Mouse (Mus musculus): ENCODE measurements at regions not wholly inside any gene's neighbourhood (a gene's known extent, or its start where the extent isn't known, plus 50 kb on each side); places are given as distances from the start of the nearest gene placed in this dataset.
A peak's percentile ranks its signal among the peaks of the same experiment; 100 is the strongest.
"Not testable (repeated sequence)": the region's sequence is repeated elsewhere in the genome, so short reads cannot be mapped to it uniquely, and the experiment has no call there.

GRCm38 (mm10) chr6:70227166-70227565 lies 564.9 kb downstream of the Rpia start:
- 32% methylated on average over 4 of the region's 4 CpGs for WGBS
- TF ChIP-seq CTCF (IDR thresholded peaks at IDR 0.05; ENCODE audit: low read depth) = no peak
- no peak for ATAC-seq (ENCODE audit: insufficient read depth)

GRCm38 (mm10) chr6:70216632-70217031 lies 575.4 kb downstream of the Rpia start:
- not testable (repeated sequence) for H3K9ac ChIP-seq; H3K4me3 ChIP-seq (ENCODE audit: low read depth, low read length); H3K27me3 ChIP-seq (ENCODE audit: insufficient read depth, low read length); H3K4me1 ChIP-seq (ENCODE audit: insufficient read depth); H3K36me3 ChIP-seq (ENCODE audit: insufficient read depth); H3K4me2 ChIP-seq; H3K9me3 ChIP-seq (ENCODE audit: low read depth, low read length); H3K27ac ChIP-seq (ENCODE audit: low read depth)
- peak; percentile 46 for DNase-seq
- 27% methylated on average over 2 of the region's 2 CpGs for WGBS
- peak; percentile 93 for ATAC-seq (ENCODE audit: insufficient read depth)

More at GRCm38 (mm10) chr6:70227166-70227565, 564.9 kb downstream of the Rpia start:
- H3K4me1 ChIP-seq (ENCODE audit: insufficient read depth) = peaks cover 6% of the 10 kb centered on the region; the same call in 1 of the 2 replicates
- no peak overlapping the region for H3K27ac ChIP-seq (ENCODE audit: low read depth)
- DNase-seq = peak; percentile 72
- H3K4me3 ChIP-seq (ENCODE audit: low read depth, low read length) = no peak overlapping the region
- no peak overlapping the region for H3K4me2 ChIP-seq
- no peaks in the 10 kb centered on the region for H3K9me3 ChIP-seq (ENCODE audit: low read depth, low read length)
- no peak overlapping the region for H3K9ac ChIP-seq
- no peaks in the 10 kb centered on the region for H3K36me3 ChIP-seq (ENCODE audit: insufficient read depth)
- no peaks in the 10 kb centered on the region for H3K27me3 ChIP-seq (ENCODE audit: insufficient read depth, low read length)

GRCm38 (mm10) chr6:70215781-70216180 lies 576.3 kb downstream of the Rpia start:
- H3K9me3 ChIP-seq (ENCODE audit: low read depth, low read length); H3K4me1 ChIP-seq (ENCODE audit: insufficient read depth); H3K4me2 ChIP-seq; H3K27ac ChIP-seq (ENCODE audit: low read depth); H3K36me3 ChIP-seq (ENCODE audit: insufficient read depth); H3K4me3 ChIP-seq (ENCODE audit: low read depth, low read length); H3K27me3 ChIP-seq (ENCODE audit: insufficient read depth, low read length); H3K9ac ChIP-seq: not testable (repeated sequence)
- DNase-seq (peak; percentile 33), ATAC-seq (ENCODE audit: insufficient read depth) (peak; percentile 91)
- 16% methylated on average over 3 of the region's 3 CpGs for WGBS

Data from lung, embryonic 14.5 days (tissue).